Mouse (Mus musculus) embryonic facial prominence, embryonic 15.5 days (tissue): ENCODE measurements around the gene Wfdc13. TPM values are rescaled to one million over a fixed set of nuclear protein-coding genes. Genes with fewer than 3 reads are reported as not detected.

ENCODE experiments used
- ATAC-seq: fragments of 200-750 bp; cut with Nextera tagmentation; 2 replicates; pipeline ENCODE4 v1.8.0; 2017; ENCODE audit warnings: low read depth, moderate TSS enrichment; ENCODE audit not compliant: insufficient number of reproducible peaks, low FRiP score, low TSS enrichment
- H3K27ac ChIP-seq: fragments of 300-500 bp; sonication (generic); replicated peaks from 2 replicates; pipeline ENCODE4 v1.5.1; 2015; ENCODE audit warnings: mild to moderate bottlenecking, inconsistent platforms
- H3K27me3 ChIP-seq: fragments of 300-500 bp; sonication (generic); 2 replicates; pipeline ENCODE4 v1.6.1; 2015; ENCODE audit warnings: inconsistent platforms
- H3K36me3 ChIP-seq: fragments of 300-500 bp; sonication (generic); 2 replicates; pipeline ENCODE4 v1.6.1; 2015; ENCODE audit warnings: mild to moderate bottlenecking, inconsistent platforms
- H3K4me1 ChIP-seq: fragments of 300-500 bp; sonication (generic); 2 replicates; pipeline ENCODE4 v1.6.1; 2015; ENCODE audit warnings: inconsistent platforms
- H3K4me2 ChIP-seq: fragments of 300-500 bp; sonication (generic); replicated peaks from 2 replicates; pipeline ENCODE4 v1.6.1; 2015; ENCODE audit warnings: mild to moderate bottlenecking, inconsistent platforms
- H3K4me3 ChIP-seq: fragments of 300-500 bp; sonication (generic); replicated peaks from 2 replicates; pipeline ENCODE4 v1.5.1; 2015; ENCODE audit warnings: mild to moderate bottlenecking, inconsistent platforms
- H3K9ac ChIP-seq: fragments of 300-500 bp; sonication (generic); 2 replicates; pipeline ENCODE4 v1.6.1; 2015; ENCODE audit warnings: inconsistent platforms
- H3K9me3 ChIP-seq: fragments of 300-500 bp; sonication (generic); replicated peaks from 2 replicates; pipeline ENCODE4 v1.6.1; 2016; ENCODE audit warnings: inconsistent platforms
- WGBS: fragments of 180-500 bp; shearing (Covaris S2); methylation state at CpG from one replicate; pipeline ENCODE4 v1.1.7; 2015; 5-methylcytosine and 5-hydroxymethylcytosine counted together
- polyA plus RNA-seq: library from polyadenylated mRNA; unstranded; fragments of >200 nt; fragmentation: Nextera tagmentation; extraction: Ambion mirVana; gene quantifications from 2 replicates; pipeline ENCODE4 v1.2.1, GENCODE M21; 2015

Wfdc13 gene
- polyA plus RNA-seq, 1 experiment from 2014 or later, result 0.71 TPM

DNA sequence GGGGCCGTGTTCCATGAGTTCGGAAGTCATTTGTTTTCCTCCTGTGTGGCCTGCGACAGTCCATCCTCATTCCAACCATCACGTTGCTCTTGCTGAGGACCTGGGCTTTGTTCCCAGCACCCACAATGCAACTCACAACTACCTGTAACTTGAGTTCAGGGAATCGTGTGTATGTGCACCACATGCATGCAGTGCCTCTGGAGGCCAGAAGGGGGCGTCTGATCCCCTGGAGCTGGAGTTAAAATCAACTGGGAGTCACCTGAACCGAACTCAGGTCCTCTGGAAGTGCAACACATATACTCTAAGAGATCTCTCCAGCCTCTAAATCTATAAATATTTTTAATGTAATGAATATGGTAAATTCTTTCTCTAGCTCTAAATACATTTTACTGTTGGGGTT, 8.8 kb upstream of the Wfdc13 start:
- WGBS, result 71% methylated on average over 7 of the region's 7 CpGs
- H3K9ac ChIP-seq, result no peak overlapping the region
- H3K27me3 ChIP-seq, result no peaks in the 10 kb centered on the region
- no peak overlapping the region for H3K4me2 ChIP-seq
- H3K27ac ChIP-seq, result no peak overlapping the region
- ATAC-seq, result no peak
- H3K4me3 ChIP-seq, result no peak overlapping the region
- peaks cover 6% of the 10 kb centered on the region; the same call in 1 of the 2 replicates for H3K4me1 ChIP-seq
- H3K36me3 ChIP-seq, result no peaks in the 10 kb centered on the region
- H3K9me3 ChIP-seq, result no peaks in the 10 kb centered on the region

DNA sequence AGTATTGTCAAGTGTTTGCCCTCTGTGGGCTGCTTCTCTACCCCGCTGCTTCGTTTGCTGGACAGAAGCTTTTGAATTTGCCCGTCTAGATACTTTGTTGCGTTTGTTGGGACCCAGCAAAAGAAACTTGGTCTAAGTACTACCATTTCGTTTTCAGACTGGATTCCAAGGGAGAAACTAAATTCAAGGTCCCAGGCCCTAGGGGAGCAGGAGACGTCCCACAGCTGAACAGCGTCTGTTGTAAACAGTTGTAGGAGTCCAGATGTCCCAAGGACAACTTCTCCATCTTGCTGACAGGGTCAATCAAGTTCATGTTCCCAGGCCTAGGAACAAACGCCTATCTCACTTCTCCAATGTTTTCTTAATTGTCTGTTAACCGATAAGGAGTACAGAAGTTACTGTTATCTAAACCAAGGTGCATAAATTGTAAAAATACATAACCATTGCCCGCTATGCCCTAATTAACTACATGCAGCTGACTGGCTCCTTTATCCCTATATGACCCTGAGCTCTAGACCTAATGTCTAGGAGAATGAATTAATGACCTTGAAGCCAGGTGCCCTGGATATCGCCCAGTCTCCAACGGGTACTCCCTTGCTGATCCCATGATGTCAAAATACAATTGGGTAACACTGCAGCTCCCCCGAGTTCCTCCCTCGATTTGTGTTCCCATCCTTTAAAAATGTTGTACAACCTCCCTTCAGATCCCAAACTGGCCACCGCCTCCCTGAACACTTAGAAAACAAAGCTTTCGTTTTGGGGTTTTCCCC, 7.8 kb upstream of the Wfdc13 start:
- H3K36me3 ChIP-seq, result no peaks in the 10 kb centered on the region
- no peak overlapping the region for H3K4me3 ChIP-seq
- no peak overlapping the region for H3K27ac ChIP-seq
- no peak overlapping the region for H3K4me2 ChIP-seq
- H3K9me3 ChIP-seq, result no peaks in the 10 kb centered on the region
- H3K4me1 ChIP-seq, result peaks cover 6% of the 10 kb centered on the region; the same call in 1 of the 2 replicates
- no peak for ATAC-seq
- 80% methylated on average over 16 of the region's 16 CpGs for WGBS
- H3K27me3 ChIP-seq, result no peaks in the 10 kb centered on the region
- no peak overlapping the region for H3K9ac ChIP-seq

DNA sequence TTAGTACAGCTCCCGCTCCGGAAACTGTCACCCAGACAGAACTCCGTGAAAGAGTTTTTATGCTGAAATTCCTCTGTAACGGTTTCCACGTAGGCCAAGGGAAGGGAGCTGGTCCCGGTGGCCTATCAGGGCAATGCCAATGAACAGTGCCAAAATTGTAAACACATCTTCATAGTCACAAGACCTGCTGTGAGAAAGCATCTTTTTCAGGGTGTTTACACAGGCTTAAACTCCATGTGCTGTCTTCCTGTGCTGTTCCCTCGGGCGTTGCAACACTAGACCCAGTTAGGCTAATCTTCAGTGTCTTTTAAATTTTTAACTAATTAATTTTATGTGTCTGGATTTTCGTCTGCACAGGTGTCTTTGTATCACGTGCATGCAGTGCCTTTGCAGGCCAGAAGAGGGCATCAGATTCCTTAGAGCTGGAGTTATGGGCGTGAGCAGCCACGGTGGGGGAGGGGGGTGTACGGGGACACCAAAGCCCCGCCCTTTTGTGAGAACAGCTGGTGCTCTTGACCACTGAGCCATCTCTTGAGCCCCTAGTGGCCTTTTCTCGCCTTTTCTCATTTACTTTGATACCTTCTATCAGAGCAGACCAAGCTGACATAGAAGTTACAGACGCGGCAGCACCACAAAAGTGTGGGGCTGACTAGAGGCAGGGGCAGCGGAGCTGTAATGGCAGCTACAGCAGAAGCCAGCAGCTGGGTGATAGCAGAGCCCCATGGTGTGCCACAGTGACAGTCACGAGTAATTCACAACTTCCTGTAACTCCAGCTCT, 5.9 kb upstream of the Wfdc13 start:
- Histone ChIP-seq H3K9ac (no peak overlapping the region), H3K4me1 (peaks cover 6% of the 10 kb centered on the region; the same call in 1 of the 2 replicates), H3K36me3 (no peaks in the 10 kb centered on the region), H3K4me2 (peak overlapping the region; percentile 44), H3K27ac (no peak overlapping the region), H3K27me3 (no peaks in the 10 kb centered on the region), H3K9me3 (no peaks in the 10 kb centered on the region), H3K4me3 (peak overlapping the region; percentile 33)
- WGBS, result 19% methylated on average over 19 of the region's 19 CpGs
- no peak for ATAC-seq

DNA sequence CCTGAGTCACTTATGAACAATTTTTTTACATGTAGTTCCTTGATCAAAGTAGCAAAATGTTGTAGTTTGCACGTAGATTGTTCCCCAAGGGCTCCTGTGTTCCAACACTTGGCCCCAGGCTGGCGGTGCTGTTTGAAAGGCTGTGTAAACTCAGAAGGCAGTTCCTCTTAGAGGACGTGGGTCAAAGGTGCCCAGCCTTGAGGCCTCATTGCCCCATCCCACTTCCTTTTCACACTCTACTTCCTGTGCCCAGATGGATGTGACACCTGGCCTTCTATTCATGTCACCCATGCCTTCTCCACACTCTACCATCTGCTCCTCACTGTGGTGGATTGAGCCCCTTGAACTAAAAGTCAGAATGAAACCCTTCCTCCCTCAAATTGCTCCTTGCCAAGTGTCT, 5.0 kb upstream of the Wfdc13 start:
- WGBS, result 38% methylated on average over 3 of the region's 3 CpGs
- H3K36me3 ChIP-seq, result no peaks in the 10 kb centered on the region
- no peaks in the 10 kb centered on the region for H3K27me3 ChIP-seq
- ATAC-seq, result no peak
- no peaks in the 10 kb centered on the region for H3K9me3 ChIP-seq
- H3K4me2 ChIP-seq, result no peak overlapping the region
- no peak overlapping the region for H3K4me3 ChIP-seq
- H3K4me1 ChIP-seq, result peaks cover 6% of the 10 kb centered on the region; the same call in 1 of the 2 replicates
- H3K9ac ChIP-seq, result no peak overlapping the region
- no peak overlapping the region for H3K27ac ChIP-seq

DNA sequence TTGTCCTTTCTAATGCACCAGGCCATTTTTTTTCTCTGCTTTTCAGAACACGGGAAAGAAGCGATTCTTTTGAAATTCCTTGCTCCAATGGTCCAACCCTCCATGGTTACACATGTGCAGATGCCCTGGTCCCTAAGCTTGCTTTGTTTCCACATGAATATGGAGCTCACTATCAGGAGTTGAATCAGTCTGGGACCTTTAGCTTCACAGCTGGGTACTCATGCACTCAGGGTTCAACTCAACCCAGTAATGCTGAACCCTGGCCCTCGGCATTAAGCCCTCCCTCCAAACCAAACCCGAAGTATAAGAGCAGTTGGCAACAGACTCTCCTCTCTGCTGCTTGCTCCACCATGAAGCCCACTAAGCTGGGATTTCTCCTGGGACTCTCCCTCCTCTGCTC, 13.3 kb downstream of the Wfdc13 start, which contains the start of gene Spint4:
Spint4 (plus strand) TSS at position 301 of the 400 bp plus-strand sequence.
- H3K9ac ChIP-seq, result no peak within 1 kb of the TSS
- H3K27me3 ChIP-seq, result no peaks in the 10 kb centered on the region
- 84% methylated on average over 4 of the region's 4 CpGs for WGBS
- H3K36me3 ChIP-seq, result no peaks in the 10 kb centered on the region
- H3K4me3 ChIP-seq, result no peak within 1 kb of the TSS
- no peaks in the 10 kb centered on the region for H3K4me1 ChIP-seq
- no peaks in the 10 kb centered on the region for H3K9me3 ChIP-seq
- no peak within 1 kb of the TSS for H3K27ac ChIP-seq
- no peak for ATAC-seq
- H3K4me2 ChIP-seq, result no peak within 1 kb of the TSS

DNA sequence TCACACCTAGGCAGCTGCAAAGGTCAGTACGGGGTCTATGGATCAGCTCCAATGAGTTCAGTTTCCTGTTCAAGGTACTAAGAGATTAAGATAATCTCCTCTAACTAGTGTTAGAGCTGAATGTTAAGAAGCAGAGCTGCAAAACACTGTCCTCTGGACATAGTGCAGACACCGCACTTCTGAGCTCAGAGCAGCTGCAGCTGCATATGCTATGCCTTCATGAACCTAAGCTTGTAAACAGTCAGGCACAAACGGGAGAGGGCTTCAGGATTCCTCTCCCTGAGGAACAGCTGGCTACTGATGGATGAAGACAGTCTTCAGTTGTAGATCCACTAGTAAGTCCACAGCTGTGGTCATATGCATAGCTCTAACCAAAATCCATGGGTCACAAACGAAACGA, 16.1 kb downstream of the Wfdc13 start:
- Histone ChIP-seq H3K4me2 (no peak overlapping the region), H3K36me3 (no peaks in the 10 kb centered on the region), H3K27me3 (no peaks in the 10 kb centered on the region), H3K9me3 (no peaks in the 10 kb centered on the region), H3K27ac (no peak overlapping the region), H3K4me3 (no peak overlapping the region), H3K4me1 (no peaks in the 10 kb centered on the region), H3K9ac (no peak overlapping the region)
- no peak for ATAC-seq
- 73% methylated on average over 5 of the region's 5 CpGs for WGBS

DNA sequence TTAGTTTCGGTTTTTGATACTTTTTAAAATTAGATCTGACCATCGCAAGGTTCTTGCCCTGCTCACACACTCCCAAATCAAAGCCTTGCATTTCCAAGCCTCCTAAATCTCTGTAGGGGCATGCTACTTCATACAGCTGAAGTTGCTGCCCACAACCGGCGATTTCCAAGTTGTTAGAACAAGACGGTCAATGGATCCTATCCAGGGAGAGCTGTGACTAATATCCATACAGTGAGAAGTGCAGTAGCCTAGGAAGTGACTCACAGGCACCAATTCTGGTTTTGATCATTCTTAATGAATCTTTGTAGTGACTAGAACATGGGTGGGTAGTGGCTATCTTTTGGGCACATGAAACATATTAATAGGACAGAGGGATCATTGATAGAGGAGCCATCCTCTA, 16.9 kb downstream of the Wfdc13 start:
- H3K27me3 ChIP-seq, result no peaks in the 10 kb centered on the region
- H3K4me1 ChIP-seq, result no peaks in the 10 kb centered on the region
- no peak overlapping the region for H3K9ac ChIP-seq
- no peaks in the 10 kb centered on the region for H3K36me3 ChIP-seq
- H3K4me2 ChIP-seq, result no peak overlapping the region
- H3K27ac ChIP-seq, result no peak overlapping the region
- ATAC-seq, result no peak
- no peaks in the 10 kb centered on the region for H3K9me3 ChIP-seq
- no peak overlapping the region for H3K4me3 ChIP-seq
- WGBS, result 75% methylated on average over 5 of the region's 5 CpGs

DNA sequence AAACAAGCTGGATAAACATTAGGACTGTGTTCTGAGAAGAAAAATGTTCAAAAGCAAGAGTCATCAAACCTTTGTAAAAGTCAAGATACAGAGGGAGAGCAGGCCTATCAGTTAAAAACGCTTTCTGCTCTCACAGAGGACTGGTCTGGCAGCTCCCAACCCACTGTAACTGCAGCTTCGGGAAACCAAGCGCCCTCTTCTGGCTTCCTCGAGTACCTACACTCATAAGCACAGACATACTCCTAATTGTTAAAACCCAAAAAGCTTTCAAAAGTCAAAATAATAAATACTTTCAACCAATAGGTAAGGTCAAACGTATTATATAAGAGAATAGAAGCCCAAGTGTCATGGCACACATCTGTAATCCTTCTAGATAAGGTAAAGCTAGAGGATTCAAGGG, 19.3 kb downstream of the Wfdc13 start:
- H3K4me2 ChIP-seq, result no peak overlapping the region
- no peaks in the 10 kb centered on the region for H3K36me3 ChIP-seq
- no peaks in the 10 kb centered on the region for H3K27me3 ChIP-seq
- ATAC-seq, result no peak
- H3K4me3 ChIP-seq, result no peak overlapping the region
- WGBS, result 79% methylated on average over 5 of the region's 5 CpGs
- no peaks in the 10 kb centered on the region for H3K4me1 ChIP-seq
- H3K9me3 ChIP-seq, result no peaks in the 10 kb centered on the region
- no peak overlapping the region for H3K9ac ChIP-seq
- no peak overlapping the region for H3K27ac ChIP-seq

DNA sequence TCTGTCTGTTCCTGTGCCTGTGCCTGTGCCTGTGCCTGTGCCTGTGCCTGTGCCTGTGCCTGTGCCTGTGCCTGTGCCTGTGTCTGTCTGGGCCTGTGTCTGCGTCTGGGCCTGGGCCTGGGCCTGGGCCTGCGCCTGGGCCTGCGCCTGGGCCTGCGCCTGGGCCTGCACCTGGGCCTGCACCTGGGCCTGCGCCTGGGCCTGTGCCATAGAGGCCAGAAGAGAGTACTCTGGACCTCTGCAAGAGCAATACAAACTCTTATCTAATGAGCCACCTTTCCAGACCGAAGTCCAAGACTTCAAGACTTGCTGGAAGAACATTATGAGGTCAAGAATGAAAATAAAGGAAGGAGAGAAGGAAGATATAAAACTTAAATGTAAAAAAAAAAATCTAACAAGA, 20.4 kb downstream of the Wfdc13 start:
- Histone ChIP-seq H3K4me3 (no peak overlapping the region), H3K4me1 (no peaks in the 10 kb centered on the region), H3K9me3 (no peaks in the 10 kb centered on the region), H3K27ac (no peak overlapping the region), H3K27me3 (no peaks in the 10 kb centered on the region), H3K4me2 (no peak overlapping the region), H3K36me3 (no peaks in the 10 kb centered on the region), H3K9ac (no peak overlapping the region)
- WGBS, result 83% methylated on average over 6 of the region's 6 CpGs
- ATAC-seq, result no peak

DNA sequence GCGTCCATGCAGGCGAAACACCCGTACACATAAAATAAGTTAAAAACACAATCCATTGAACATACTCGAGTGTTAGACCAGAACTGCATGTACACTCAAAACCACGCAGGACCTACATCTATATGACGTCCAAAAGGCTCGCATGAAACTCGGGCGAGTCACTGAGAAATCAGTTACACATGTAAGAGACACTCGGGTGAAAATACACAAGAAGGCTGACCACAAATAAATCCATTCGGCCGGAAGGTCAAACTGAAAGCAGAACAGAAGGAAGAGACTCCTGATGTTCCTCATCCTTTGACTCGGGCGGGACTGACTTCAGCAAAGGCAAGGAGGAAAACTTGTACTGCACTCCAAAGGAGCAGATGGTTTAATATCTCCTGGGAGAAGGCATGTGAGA, 21.1 kb downstream of the Wfdc13 start:
- Histone ChIP-seq H3K4me1 (no peaks in the 10 kb centered on the region), H3K4me3 (no peak overlapping the region), H3K27ac (no peak overlapping the region), H3K36me3 (no peaks in the 10 kb centered on the region), H3K9me3 (no peaks in the 10 kb centered on the region), H3K9ac (no peak overlapping the region), H3K27me3 (no peaks in the 10 kb centered on the region), H3K4me2 (no peak overlapping the region)
- WGBS, result 81% methylated on average over 14 of the region's 14 CpGs
- no peak for ATAC-seq

DNA sequence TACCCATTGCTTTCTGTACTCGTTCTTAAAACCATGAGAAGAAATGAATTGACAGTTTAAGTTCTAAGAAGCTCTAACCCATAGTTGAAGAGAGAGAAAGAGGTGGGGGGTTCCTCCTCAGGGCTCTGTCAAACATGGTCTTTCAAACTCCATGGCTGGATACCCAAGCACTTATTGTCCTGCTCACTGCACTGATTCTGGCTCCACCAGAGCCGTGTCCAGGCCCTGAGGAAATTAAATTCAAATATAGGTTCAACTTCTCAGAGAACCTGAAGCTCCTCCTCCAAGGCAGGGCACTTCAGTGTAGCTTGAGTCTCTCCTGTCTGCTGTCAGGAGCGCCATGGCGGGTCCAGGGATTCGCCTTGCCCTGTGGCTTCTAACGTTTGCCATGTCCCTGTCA, 30.1 kb downstream of the Wfdc13 start, which contains the start of gene Spint5:
Spint5 (plus strand) TSS at position 301 of the 400 bp plus-strand sequence.
- no peaks in the 10 kb centered on the region for H3K9me3 ChIP-seq
- 74% methylated on average over 6 of the region's 6 CpGs for WGBS
- no peak within 1 kb of the TSS for H3K4me3 ChIP-seq
- no peaks in the 10 kb centered on the region for H3K36me3 ChIP-seq
- no peaks in the 10 kb centered on the region for H3K27me3 ChIP-seq
- no peak within 1 kb of the TSS for H3K27ac ChIP-seq
- ATAC-seq, result no peak
- no peaks in the 10 kb centered on the region for H3K4me1 ChIP-seq
- no peak within 1 kb of the TSS for H3K4me2 ChIP-seq
- H3K9ac ChIP-seq, result no peak within 1 kb of the TSS
